Mouse (Mus musculus): Measurements from ENCODE around the gene Gbp8.

- TF ChIP-seq CTCF (IDR thresholded peaks at IDR 0.05; ENCODE audit: insufficient read depth, low read depth, low read length) (no peak), POLR2A (IDR thresholded peaks at IDR 0.05; ENCODE audit: insufficient read depth, low read depth, low read length) (no peak)
These were observed 23.6 kb downstream of the Gbp8 start for GRCm38 (mm10) chr5:105115740-105116139.
